Mouse (Mus musculus) midbrain, postnatal 0 days (tissue): ENCODE data around the gene Chrm4. TPM values are rescaled to one million over a fixed set of nuclear protein-coding genes. Genes with fewer than 3 reads are reported as not detected.

Experiments
- ATAC-seq: fragments of 200-750 bp; cut with Nextera tagmentation; 2 replicates; pipeline ENCODE4 v1.8.0; 2017; ENCODE audit warnings: moderate number of reproducible peaks, mild to moderate bottlenecking, moderate TSS enrichment, moderate library complexity; ENCODE audit not compliant: low FRiP score
- DNase-seq: peaks from one replicate; pipeline ENCODE4 v3.0.0-alpha.2; 2015; ENCODE audit warnings: low spot score
- H3K27ac ChIP-seq: fragments of 300-500 bp; sonication (generic); 2 replicates; pipeline ENCODE4 v1.5.1; 2014; ENCODE audit warnings: low read depth, mild to moderate bottlenecking, low read length, mixed read lengths
- H3K27me3 ChIP-seq: fragments of 300-500 bp; sonication (generic); 2 replicates; pipeline ENCODE4 v1.6.1; 2014; ENCODE audit warnings: low read length, control low read depth, mixed read lengths; ENCODE audit not compliant: insufficient read depth
- H3K36me3 ChIP-seq: fragments of 300-500 bp; sonication (generic); 2 replicates; pipeline ENCODE4 v1.6.1; 2014; ENCODE audit warnings: low read length, control low read depth, mixed read lengths; ENCODE audit not compliant: insufficient read depth
- H3K4me1 ChIP-seq: fragments of 300-500 bp; sonication (generic); 2 replicates; pipeline ENCODE4 v1.6.1; 2014; ENCODE audit warnings: mild to moderate bottlenecking, control low read depth, antibody characterized with exemption, low read length, mixed read lengths; ENCODE audit not compliant: insufficient read depth
- H3K4me2 ChIP-seq: fragments of 300-500 bp; sonication (generic); 2 replicates; pipeline ENCODE4 v1.6.1; 2014; ENCODE audit warnings: low read depth, mild to moderate bottlenecking, low read length, mixed read lengths; ENCODE audit not compliant: poor library complexity, severe bottlenecking
- H3K4me3 ChIP-seq: fragments of 300-500 bp; sonication (generic); 2 replicates; pipeline ENCODE4 v1.5.1; 2014; ENCODE audit warnings: low read depth, mild to moderate bottlenecking, low read length, moderate library complexity
- H3K9ac ChIP-seq: fragments of 300-500 bp; sonication (generic); replicated peaks from 2 replicates; pipeline ENCODE4 v1.6.1; 2014; ENCODE audit warnings: mild to moderate bottlenecking, low read length, moderate library complexity, mixed read lengths; ENCODE audit not compliant: poor library complexity, severe bottlenecking
- H3K9me3 ChIP-seq: fragments of 300-500 bp; sonication (generic); 2 replicates; pipeline ENCODE4 v1.6.1; 2016; ENCODE audit warnings: low read length, control low read depth
- CTCF ChIP-seq: IDR thresholded peaks from 2 replicates; pipeline ENCODE4 v1.5.1; 2016; ENCODE audit warnings: antibody characterized with exemption, mild to moderate bottlenecking
- WGBS: fragments of 180-500 bp; shearing (Covaris S2); extraction: QIAGEN DNeasy Blood & Tissue Kit; methylation state at CpG from one replicate; pipeline ENCODE4 v1.1.7; 2014; 5-methylcytosine and 5-hydroxymethylcytosine counted together
- polyA plus RNA-seq: library from polyadenylated mRNA; unstranded; fragments of >200 nt; fragmentation: Nextera tagmentation; extraction: Ambion mirVana; gene quantifications from 2 replicates; pipeline ENCODE4 v1.2.1, GENCODE M21; 2015
- total RNA-seq: library from RNA; depleted of rRNA; stranded (reverse); fragments of >200 nt; gene quantifications from 2 replicates; pipeline ENCODE4 v1.2.3, GENCODE M21; 2014; rRNA removed

The Chrm4 gene
- 1.8 and 4.0 TPM in 2 replicates for total RNA-seq
- polyA plus RNA-seq, result 0.25 and 0.34 TPM in 2 replicates

DNA sequence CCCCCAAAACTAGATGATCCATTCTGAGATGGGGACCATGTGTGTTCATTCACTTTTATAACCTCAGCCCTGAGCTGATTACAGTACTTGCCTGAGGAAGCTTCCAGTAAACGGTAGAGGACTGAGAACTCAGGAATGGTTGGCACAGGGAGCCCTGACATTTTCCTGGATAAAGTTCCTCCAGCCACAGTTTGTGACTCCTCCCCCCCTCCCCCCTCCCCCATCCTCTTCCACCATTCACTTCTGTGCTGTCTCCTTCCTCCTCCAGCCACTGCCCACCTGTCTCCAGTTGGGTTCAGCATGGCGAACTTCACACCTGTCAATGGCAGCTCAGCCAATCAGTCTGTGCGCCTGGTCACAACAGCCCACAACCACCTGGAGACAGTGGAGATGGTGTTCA is at the start of gene Chrm4:
Gene Chrm4, plus strand, starts transcription at position 301 of the 400 bp plus-strand sequence.
- H3K36me3 ChIP-seq, result no peaks in the 10 kb centered on the region
- peaks cover 5% of the 10 kb centered on the region; the same call in 1 of the 2 replicates for H3K4me1 ChIP-seq
- no peak within 1 kb of the TSS for H3K9ac ChIP-seq
- H3K4me2 ChIP-seq, result no peak within 1 kb of the TSS
- 94% methylated on average over 3 of the region's 3 CpGs for WGBS
- H3K4me3 ChIP-seq, result no peak within 1 kb of the TSS
- H3K27me3 ChIP-seq, result peaks cover 25% of the 10 kb centered on the region
- TF ChIP-seq CTCF, result no peak
- ATAC-seq, result no peak
- no peak within 1 kb of the TSS for H3K27ac ChIP-seq
- no peak for DNase-seq
- no peaks in the 10 kb centered on the region for H3K9me3 ChIP-seq

DNA sequence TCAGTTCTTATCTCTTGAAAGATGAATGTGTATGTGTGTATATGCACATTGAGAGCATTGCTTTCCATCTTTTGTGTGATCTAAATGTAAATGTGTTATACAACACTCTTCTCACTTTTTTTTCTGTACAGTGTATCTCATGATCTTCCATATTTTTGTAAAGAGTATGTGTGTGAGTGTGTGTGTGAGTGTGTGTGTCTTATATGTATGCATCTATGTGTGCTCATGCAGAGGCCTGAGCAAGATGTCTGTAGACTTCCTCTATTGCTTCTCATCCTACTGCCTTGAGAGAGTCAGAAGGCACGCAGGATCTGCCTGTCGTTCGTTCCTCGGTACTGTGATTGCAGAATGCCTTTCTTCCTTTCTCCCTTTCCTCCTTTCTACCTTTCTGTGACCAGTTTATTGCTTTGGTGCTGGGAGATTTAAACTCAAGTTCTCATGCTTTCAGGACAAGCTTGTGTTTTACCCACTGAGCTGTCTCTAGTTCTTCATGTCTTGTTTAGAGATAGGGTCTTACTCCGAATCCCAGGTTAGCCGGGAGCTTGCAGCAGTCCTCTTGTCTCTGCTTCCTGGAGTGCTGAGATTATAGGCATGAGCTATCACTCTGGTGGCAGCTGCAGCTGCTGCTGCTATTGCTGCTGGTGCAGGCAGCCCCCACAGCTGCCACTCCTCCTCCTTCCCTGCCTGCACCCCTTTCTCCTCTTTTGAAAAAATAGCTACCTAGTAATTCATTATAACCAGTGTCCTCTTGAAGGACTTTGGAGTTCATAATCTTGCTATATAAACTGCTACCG is 48.5 kb upstream of the Chrm4 start:
- Histone ChIP-seq H3K27me3 (no peaks in the 10 kb centered on the region), H3K9ac (no peak overlapping the region), H3K27ac (no peak overlapping the region), H3K4me3 (no peak overlapping the region), H3K36me3 (peaks cover 4% of the 10 kb centered on the region; the same call in 1 of the 2 replicates), H3K4me1 (no peaks in the 10 kb centered on the region), H3K9me3 (no peaks in the 10 kb centered on the region), H3K4me2 (no peak overlapping the region)
- TF ChIP-seq CTCF, result no peak
- no peak for DNase-seq
- 54% methylated on average over 7 of the region's 7 CpGs for WGBS
- ATAC-seq, result no peak

DNA sequence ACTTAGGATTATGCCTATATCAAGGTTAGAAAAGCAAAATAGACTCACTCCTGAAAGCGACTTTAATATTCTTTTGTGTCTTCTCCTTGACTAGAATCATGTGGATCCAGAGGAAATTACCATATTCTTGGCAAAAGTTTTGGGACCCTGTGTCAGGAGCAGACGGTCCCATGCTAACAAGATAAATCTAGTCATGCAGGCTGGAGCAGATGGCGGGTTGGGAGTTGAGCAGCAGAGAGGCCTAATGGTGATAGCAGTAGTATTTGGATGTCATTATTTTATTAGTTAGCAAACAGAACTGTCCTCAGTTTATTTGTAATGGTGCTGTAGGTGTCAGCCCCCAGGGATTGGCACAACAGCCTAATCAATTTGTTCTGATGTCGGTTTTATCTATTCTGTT is 43.1 kb upstream of the Chrm4 start:
- Histone ChIP-seq H3K27me3 (no peaks in the 10 kb centered on the region), H3K4me2 (no peak overlapping the region), H3K9ac (no peak overlapping the region), H3K4me3 (no peak overlapping the region), H3K4me1 (no peaks in the 10 kb centered on the region), H3K36me3 (peaks cover 13% of the 10 kb centered on the region; the same call in 1 of the 2 replicates), H3K27ac (no peak overlapping the region), H3K9me3 (no peaks in the 10 kb centered on the region)
- 81% methylated on average over 4 of the region's 4 CpGs for WGBS
- no peak for TF ChIP-seq CTCF
- ATAC-seq, result no peak
- DNase-seq, result peak; percentile 56

DNA sequence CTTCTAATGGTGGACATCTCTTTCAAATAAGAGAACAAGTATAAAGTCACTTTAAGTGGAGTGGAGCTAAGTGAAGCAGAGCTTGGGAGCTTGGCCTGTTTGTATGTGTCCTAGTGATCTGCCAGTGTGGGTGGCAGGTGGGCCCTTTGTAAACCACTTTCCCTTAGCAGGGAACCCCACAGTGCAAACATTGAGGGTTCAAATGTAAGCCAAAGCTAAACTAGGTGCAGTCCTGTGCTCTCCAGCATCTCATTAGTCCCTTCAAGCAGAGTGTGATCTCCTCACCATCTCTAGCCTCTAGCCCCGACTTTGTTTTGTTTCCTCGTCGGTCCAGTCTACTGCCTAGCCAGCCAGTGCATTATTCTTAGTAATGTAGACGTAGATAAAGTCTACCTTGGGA is 42.4 kb upstream of the Chrm4 start:
- H3K4me1 ChIP-seq, result no peaks in the 10 kb centered on the region
- no peak overlapping the region for H3K4me2 ChIP-seq
- H3K27ac ChIP-seq, result no peak overlapping the region
- H3K4me3 ChIP-seq, result no peak overlapping the region
- peaks cover 13% of the 10 kb centered on the region; the same call in 1 of the 2 replicates for H3K36me3 ChIP-seq
- ATAC-seq, result no peak
- 74% methylated on average over 4 of the region's 4 CpGs for WGBS
- H3K27me3 ChIP-seq, result no peaks in the 10 kb centered on the region
- TF ChIP-seq CTCF, result no peak
- H3K9ac ChIP-seq, result no peak overlapping the region
- H3K9me3 ChIP-seq, result no peaks in the 10 kb centered on the region
- no peak for DNase-seq

DNA sequence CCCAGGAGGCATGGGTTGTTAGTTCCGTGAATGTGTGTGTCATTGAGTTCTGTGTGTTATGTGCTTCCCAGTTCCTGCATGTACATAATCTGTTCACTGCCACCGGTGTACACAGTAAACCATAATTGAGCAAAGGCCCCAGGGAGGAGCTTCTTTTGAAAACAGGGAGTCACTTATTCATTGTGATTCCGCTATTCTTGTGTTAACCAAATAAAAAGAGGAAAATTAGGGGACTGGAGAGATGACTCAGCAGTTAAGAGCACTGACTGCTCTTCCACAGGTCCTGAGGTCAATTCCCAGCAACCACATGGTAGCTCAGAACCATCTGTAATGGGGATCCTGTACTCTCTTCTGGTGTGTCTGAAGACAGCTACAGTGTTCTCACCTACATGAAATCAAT is 32.3 kb upstream of the Chrm4 start:
- no peaks in the 10 kb centered on the region for H3K4me1 ChIP-seq
- H3K4me2 ChIP-seq, result no peak overlapping the region
- 84% methylated on average over 3 of the region's 3 CpGs for WGBS
- no peak for TF ChIP-seq CTCF
- H3K36me3 ChIP-seq, result no peaks in the 10 kb centered on the region; the same call in 1 of the 2 replicates
- no peaks in the 10 kb centered on the region for H3K27me3 ChIP-seq
- DNase-seq (no peak), ATAC-seq (no peak)
- no peak overlapping the region for H3K9ac ChIP-seq
- no peak overlapping the region for H3K27ac ChIP-seq
- no peaks in the 10 kb centered on the region for H3K9me3 ChIP-seq
- no peak overlapping the region for H3K4me3 ChIP-seq

DNA sequence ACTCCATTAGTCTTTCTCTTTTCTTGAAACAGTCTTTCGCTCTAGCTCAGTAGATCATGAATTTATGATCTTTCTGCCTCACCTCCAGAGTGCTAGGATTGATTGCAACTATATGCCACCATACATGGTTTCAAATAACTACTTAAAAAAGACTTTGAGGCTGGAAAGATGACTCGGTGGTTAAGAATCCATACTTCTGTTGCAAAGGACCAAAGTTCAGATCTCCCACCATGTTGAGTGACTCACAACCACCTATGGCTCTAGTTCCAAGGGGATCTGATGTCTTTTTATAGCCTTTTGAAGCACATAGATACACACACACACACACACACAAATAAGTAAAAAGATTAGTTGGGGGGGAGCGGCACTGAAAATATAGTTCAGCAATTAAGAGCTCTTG is 31.6 kb upstream of the Chrm4 start:
- ATAC-seq, result no peak
- no peaks in the 10 kb centered on the region for H3K4me1 ChIP-seq

More for the DNA sequence above, 31.6 kb upstream of the Chrm4 start:
- H3K36me3 ChIP-seq, result no peaks in the 10 kb centered on the region; the same call in 1 of the 2 replicates
- no peak overlapping the region for H3K27ac ChIP-seq
- no peak for DNase-seq
- H3K9me3 ChIP-seq, result no peaks in the 10 kb centered on the region
- WGBS, result 96% methylated on average over 3 of the region's 3 CpGs
- H3K4me2 ChIP-seq, result no peak overlapping the region
- H3K4me3 ChIP-seq, result no peak overlapping the region
- no peaks in the 10 kb centered on the region for H3K27me3 ChIP-seq
- no peak for TF ChIP-seq CTCF
- H3K9ac ChIP-seq, result no peak overlapping the region
